Mouse (Mus musculus) c-Kit-negative CD71-positive TER-119-positive erythroid progenitor cells, embryonic 14.5 days (primary cell): Measurements from ENCODE around the gene Akt1.

ENCODE experiments used
- DNase-seq: peaks from one replicate; pipeline ENCODE4 v3.0.0-alpha.2; 2013; ENCODE audit warnings: low read depth, low spot score

Gene Akt1

GRCm38 (mm10) chr12:112661327-112661605 lies 13.4 kb downstream of the Akt1 start:
- DNase-seq, result no peak

- DNase-seq, result no peak
Observed at GRCm38 (mm10) chr12:112660576-112661326, 13.9 kb downstream of the Akt1 start.

- no peak for DNase-seq
Observed at GRCm38 (mm10) chr12:112659109-112659508, 15.6 kb downstream of the Akt1 start.

GRCm38 (mm10) chr12:112658619-112659018 lies 16.1 kb downstream of the Akt1 start:
- no peak for DNase-seq

DNA sequence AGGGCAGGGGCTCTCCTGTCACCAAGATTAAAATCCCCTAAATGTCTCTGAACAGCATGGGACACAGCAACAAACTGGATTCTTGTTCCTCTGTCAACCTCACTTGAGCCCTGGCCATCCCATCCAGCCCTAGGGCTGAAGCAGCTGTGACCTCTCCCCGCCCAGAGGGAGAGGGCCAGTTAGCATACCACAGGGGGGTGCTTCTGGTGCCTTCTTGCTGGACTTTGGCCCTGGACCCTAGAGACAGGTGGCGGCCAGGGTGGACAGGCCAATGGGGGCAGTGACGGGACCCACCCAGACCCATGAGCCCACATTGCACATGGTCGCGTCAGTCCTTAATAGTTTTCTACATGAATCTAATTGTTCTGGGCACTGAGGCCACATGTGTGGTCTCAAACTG lies 20.6 kb downstream of the Akt1 start:
- no peak for DNase-seq

- peak; percentile 54 for DNase-seq
Observed at GRCm38 (mm10) chr12:112653157-112653824, 21.4 kb downstream of the Akt1 start.

- no peak for DNase-seq
Observed at GRCm38 (mm10) chr12:112651778-112652439, 22.8 kb downstream of the Akt1 start.

DNA sequence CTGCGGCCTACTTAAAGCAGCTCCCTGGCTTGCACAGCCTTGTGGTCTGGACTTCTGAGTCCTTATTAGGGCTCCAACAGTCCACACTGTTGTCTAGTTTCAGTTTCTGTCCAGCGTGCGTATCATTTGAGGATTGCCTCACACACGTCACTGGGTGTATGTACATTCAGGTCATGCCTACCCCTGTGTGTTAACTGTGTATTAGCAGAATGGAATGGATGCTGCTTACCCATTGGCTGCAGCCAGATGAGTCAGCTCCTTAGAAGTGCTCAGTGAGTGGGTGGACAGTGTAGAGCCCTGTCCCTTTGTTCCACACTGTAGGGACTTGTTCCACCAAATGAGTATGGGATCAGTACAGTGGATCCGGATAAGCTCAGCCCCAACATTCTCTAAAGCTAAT lies 26.6 kb downstream of the Akt1 start:
- DNase-seq, result no peak

- no peak for DNase-seq
Observed at GRCm38 (mm10) chr12:112646139-112646538, 28.5 kb downstream of the Akt1 start.

- DNase-seq, result no peak
Observed at GRCm38 (mm10) chr12:112644855-112645506, 29.7 kb downstream of the Akt1 start.

DNA sequence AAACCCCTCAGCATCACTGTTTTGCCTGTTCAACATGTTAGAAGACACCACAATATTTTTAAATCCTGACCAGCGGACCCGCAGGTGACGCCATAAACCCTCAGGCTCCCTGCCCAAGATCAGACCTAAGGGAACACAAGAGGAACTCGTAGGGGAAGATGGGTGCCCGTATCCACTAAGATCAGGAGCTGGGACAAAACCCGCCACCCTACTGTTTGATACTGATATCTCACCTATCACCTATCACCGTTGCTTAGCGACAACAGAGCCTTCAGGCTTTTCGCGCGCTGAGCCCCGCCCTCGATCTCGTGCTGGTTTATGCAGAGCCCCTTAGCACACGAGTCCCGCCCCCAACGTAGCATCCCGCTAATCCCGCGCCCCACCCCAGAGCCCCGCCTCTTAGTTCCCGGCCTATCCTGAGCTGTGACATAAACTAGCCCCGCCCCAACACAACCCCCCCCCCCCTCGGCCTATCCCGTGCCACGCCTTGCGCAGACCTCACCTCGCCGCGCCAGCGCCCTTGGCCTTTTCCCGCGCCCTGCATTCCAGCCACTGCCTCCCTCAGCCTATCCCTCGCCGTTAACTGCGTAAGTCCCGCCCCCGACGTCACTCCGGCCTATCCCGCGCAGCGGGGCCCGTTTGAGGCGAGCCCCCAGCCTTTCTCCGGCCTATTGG lies 30.4 kb downstream of the Akt1 start, which contains the start of gene Siva1:
Gene Siva1 (plus strand): TSS at position 500 of the 675 bp plus-strand sequence.
- DNase-seq, result peak; percentile 87

DNA sequence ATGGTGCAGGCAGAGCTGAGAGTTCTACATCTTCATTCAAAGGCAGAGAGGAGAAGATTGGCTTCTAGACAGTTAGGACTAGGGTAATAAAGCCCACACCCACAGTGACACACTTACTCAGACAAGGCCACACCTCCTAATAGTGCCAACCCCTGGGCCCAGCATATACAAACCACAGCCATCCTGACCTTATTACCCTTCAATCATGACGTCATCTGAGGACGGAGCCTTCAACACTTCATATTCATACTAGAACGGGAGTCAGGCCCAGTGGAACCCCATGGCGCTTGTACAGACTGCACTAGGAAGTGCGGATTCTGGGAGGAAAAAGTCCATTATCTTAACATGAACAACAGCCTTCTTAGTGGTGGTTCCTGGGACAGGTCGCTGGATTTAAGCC lies 31.6 kb downstream of the Akt1 start:
- DNase-seq, result no peak

DNA sequence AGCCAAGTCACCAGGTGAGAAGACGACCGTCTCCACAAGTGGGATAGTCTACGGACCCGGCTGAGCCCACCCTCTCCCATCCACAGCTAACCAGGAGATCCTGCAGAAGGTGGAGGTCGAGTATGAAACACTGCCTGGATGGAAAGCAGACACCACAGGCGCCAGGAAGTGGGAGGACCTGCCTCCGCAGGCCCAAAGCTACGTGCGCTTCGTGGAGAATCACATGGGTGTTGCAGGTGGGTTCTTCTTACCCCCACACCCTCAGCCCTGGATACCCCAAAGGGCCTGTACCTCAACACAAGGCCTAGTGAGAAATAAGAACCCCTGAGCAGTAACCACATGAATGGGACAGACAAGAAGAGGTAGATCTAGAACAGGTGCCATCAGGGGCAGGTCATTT lies 35.2 kb downstream of the Akt1 start:
- no peak for DNase-seq

- DNase-seq, result no peak
Observed at GRCm38 (mm10) chr12:112633686-112634085, 41.0 kb downstream of the Akt1 start.

- no peak for DNase-seq
Observed at GRCm38 (mm10) chr12:112632907-112633306, 41.8 kb downstream of the Akt1 start.

- DNase-seq, result no peak
Observed at GRCm38 (mm10) chr12:112632084-112632777, 42.5 kb downstream of the Akt1 start.

GRCm38 (mm10) chr12:112631472-112631871 lies 43.2 kb downstream of the Akt1 start:
- no peak for DNase-seq

- DNase-seq, result no peak
Observed at GRCm38 (mm10) chr12:112630796-112631195, 43.9 kb downstream of the Akt1 start.

DNA sequence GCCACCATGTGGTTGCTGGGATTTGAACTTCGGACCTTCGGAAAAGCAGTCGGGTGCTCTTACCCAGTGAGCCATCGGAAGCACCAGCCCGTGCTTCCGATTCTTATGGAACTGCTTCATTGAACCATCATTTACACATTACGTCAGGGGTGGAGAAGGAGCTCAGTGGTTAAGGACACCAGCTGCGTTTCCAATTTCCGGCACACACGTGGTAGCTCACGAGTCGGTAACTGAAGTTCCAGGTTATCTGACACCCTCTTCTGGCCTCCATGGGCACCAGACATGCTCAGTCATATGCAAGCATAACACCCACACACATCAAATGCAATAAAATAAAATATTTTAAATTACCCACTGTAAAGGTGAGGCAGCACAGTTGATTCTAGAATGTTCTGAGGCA lies 44.7 kb downstream of the Akt1 start:
- DNase-seq, result no peak

GRCm38 (mm10) chr12:112628928-112629721 lies 45.6 kb downstream of the Akt1 start:
- DNase-seq, result no peak
